Mouse (Mus musculus): Measurements from ENCODE around the gene Cpa2. TPM values are rescaled to one million over a fixed set of nuclear protein-coding genes. Genes with fewer than 3 reads are reported as not detected.

Gene Cpa2
- polyA plus RNA-seq, 1 experiment from 2014 or later, result 11.3 TPM

GRCm38 (mm10) chr6:30545689-30546088 lies 4.3 kb downstream of the Cpa2 start:
- Histone ChIP-seq H3K4me1 (ENCODE audit: control insufficient read depth, insufficient read depth, low read length) (peaks cover 20% of the 10 kb centered on the region), H3K4me2 (ENCODE audit: low read depth) (no peak overlapping the region), H3K4me3 (ENCODE audit: low read depth, low read length) (no peak overlapping the region), H3K27me3 (ENCODE audit: control insufficient read depth, insufficient read depth, low read length) (no peaks in the 10 kb centered on the region), H3K36me3 (ENCODE audit: control insufficient read depth, insufficient read depth, low read length) (no peaks in the 10 kb centered on the region), H3K9me3 (ENCODE audit: control insufficient read depth, low read length) (no peaks in the 10 kb centered on the region), H3K27ac (ENCODE audit: low read depth, low read length) (0 out of 2 replicates have a peak overlapping the region, but pooled peaks have one; percentile 86), H3K9ac (ENCODE audit: low read length) (no peak overlapping the region)
- DNase-seq (ENCODE audit: low spot score), result no peak
- no peak for ATAC-seq (ENCODE audit: insufficient read depth, low FRiP score, low TSS enrichment)
- WGBS, result 68% methylated on average over 7 of the region's 7 CpGs

DNA sequence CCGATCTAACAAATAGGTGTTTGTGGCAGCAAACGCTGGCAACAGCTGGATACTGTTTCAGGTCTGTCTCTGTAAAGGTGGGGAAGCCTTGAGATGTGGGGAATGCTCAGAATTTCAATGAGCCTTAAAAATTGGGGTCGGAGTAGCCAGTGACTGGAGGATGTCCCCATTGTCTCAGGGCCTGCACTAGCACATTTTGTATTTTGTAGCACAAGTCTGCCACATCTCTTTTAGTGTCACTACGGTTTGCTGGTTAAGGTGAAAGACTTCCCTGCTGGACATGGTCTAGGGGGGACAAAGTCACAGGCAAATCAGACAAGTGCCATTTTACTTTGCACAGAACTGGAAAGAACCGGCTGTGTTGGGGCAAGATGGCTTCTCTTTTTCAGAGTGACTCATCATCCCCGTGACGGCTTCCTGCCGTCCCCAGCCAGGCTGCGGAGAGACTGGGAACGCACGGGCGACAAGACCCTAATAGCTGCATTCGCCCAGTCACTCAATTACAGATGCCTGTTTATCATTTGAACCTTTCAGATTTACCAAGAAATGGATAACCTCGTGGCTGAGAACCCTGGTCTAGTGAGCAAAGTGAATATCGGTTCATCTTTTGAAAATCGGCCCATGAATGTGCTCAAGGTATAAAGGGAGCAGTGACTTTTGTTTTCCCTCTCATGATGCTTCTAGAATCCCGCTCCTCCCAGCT lies 5.3 kb downstream of the Cpa2 start:
- Histone ChIP-seq H3K4me2 (ENCODE audit: low read depth) (peak overlapping the region; percentile 41), H3K4me1 (ENCODE audit: control insufficient read depth, insufficient read depth, low read length) (peaks cover 22% of the 10 kb centered on the region), H3K9me3 (ENCODE audit: control insufficient read depth, low read length) (no peaks in the 10 kb centered on the region), H3K27me3 (ENCODE audit: control insufficient read depth, insufficient read depth, low read length) (no peaks in the 10 kb centered on the region), H3K27ac (ENCODE audit: low read depth, low read length) (peak overlapping the region; percentile 86), H3K36me3 (ENCODE audit: control insufficient read depth, insufficient read depth, low read length) (no peaks in the 10 kb centered on the region), H3K9ac (ENCODE audit: low read length) (peak overlapping the region; percentile 61), H3K4me3 (ENCODE audit: low read depth, low read length) (no peak overlapping the region)
- peak; percentile 63 for ATAC-seq (ENCODE audit: insufficient read depth, low FRiP score, low TSS enrichment)
- DNase-seq (ENCODE audit: low spot score), result peak; percentile 79
- 10% methylated on average over 17 of the region's 17 CpGs for WGBS

GRCm38 (mm10) chr6:30547274-30547645 lies 5.9 kb downstream of the Cpa2 start:
- H3K27ac ChIP-seq (ENCODE audit: low read depth, low read length), result peak overlapping the region; percentile 86
- 0% methylated on average over 16 of the region's 17 CpGs for WGBS
- ATAC-seq (ENCODE audit: insufficient read depth, low FRiP score, low TSS enrichment) (no peak), DNase-seq (ENCODE audit: low spot score) (peak; percentile 73)
- no peaks in the 10 kb centered on the region for H3K9me3 ChIP-seq (ENCODE audit: control insufficient read depth, low read length)
- peak overlapping the region; percentile 41 for H3K4me2 ChIP-seq (ENCODE audit: low read depth)
- peaks cover 26% of the 10 kb centered on the region for H3K4me1 ChIP-seq (ENCODE audit: control insufficient read depth, insufficient read depth, low read length)
- no peaks in the 10 kb centered on the region for H3K36me3 ChIP-seq (ENCODE audit: control insufficient read depth, insufficient read depth, low read length)
- peak overlapping the region; percentile 61 for H3K9ac ChIP-seq (ENCODE audit: low read length)
- H3K4me3 ChIP-seq (ENCODE audit: low read depth, low read length), result no peak overlapping the region
- no peaks in the 10 kb centered on the region for H3K27me3 ChIP-seq (ENCODE audit: control insufficient read depth, insufficient read depth, low read length)

GRCm38 (mm10) chr6:30547656-30548306 lies 6.4 kb downstream of the Cpa2 start:
- Histone ChIP-seq H3K9me3 (ENCODE audit: control insufficient read depth, low read length) (no peaks in the 10 kb centered on the region), H3K9ac (ENCODE audit: low read length) (no peak overlapping the region), H3K27ac (ENCODE audit: low read depth, low read length) (peak overlapping the region; percentile 49), H3K4me3 (ENCODE audit: low read depth, low read length) (no peak overlapping the region), H3K36me3 (ENCODE audit: control insufficient read depth, insufficient read depth, low read length) (no peaks in the 10 kb centered on the region), H3K27me3 (ENCODE audit: control insufficient read depth, insufficient read depth, low read length) (no peaks in the 10 kb centered on the region), H3K4me1 (ENCODE audit: control insufficient read depth, insufficient read depth, low read length) (peaks cover 28% of the 10 kb centered on the region), H3K4me2 (ENCODE audit: low read depth) (no peak overlapping the region)
- 29% methylated on average over 9 of the region's 9 CpGs for WGBS
- ATAC-seq (ENCODE audit: insufficient read depth, low FRiP score, low TSS enrichment), result no peak
- DNase-seq (ENCODE audit: low spot score), result no peak

GRCm38 (mm10) chr6:30549231-30549761 lies 7.9 kb downstream of the Cpa2 start:
- Histone ChIP-seq H3K27ac (ENCODE audit: low read depth, low read length) (peak overlapping the region; percentile 80), H3K36me3 (ENCODE audit: control insufficient read depth, insufficient read depth, low read length) (no peaks in the 10 kb centered on the region), H3K9ac (ENCODE audit: low read length) (peak overlapping the region; percentile 35), H3K4me2 (ENCODE audit: low read depth) (no peak overlapping the region), H3K9me3 (ENCODE audit: control insufficient read depth, low read length) (no peaks in the 10 kb centered on the region), H3K4me1 (ENCODE audit: control insufficient read depth, insufficient read depth, low read length) (peaks cover 24% of the 10 kb centered on the region), H3K27me3 (ENCODE audit: control insufficient read depth, insufficient read depth, low read length) (no peaks in the 10 kb centered on the region), H3K4me3 (ENCODE audit: low read depth, low read length) (no peak overlapping the region)
- ATAC-seq (ENCODE audit: insufficient read depth, low FRiP score, low TSS enrichment) (no peak), DNase-seq (ENCODE audit: low spot score) (peak; percentile 64)
- WGBS, result 15% methylated on average over 15 of the region's 15 CpGs

DNA sequence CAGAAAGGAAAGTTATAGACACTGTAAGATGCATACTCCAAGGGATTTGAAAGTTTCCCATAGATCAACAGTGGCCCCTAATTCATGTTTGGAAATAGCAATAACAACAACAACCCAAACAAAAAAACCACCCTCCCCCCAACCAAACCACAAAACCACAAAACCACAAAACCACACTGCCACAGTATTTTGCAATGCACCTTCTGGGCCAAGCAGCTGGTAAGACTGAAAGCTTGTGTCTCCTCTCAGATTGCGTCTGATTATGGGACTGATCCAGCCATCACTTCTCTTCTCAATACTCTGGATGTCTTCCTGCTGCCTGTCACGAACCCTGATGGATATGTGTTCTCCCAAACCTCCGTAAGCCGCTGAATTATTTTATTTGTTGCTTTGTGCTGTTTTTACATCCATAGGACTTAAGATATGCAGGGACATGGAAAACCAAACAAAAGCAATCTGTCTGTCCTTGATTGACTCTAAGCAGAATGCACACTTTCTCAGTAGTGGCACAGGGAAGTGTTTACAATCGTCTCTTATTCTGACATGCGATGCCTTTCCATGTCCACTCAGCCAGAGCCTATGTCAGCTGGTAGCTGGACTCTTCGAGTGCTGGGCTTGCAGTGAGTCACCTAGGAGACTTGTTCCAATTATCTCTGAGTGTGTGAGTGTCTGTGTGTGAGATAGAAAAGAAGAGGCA lies 9.3 kb downstream of the Cpa2 start:
- no peak overlapping the region for H3K4me2 ChIP-seq (ENCODE audit: low read depth)
- no peaks in the 10 kb centered on the region for H3K9me3 ChIP-seq (ENCODE audit: control insufficient read depth, low read length)
- no peak overlapping the region for H3K4me3 ChIP-seq (ENCODE audit: low read depth, low read length)
- no peak overlapping the region for H3K9ac ChIP-seq (ENCODE audit: low read length)
- ATAC-seq (ENCODE audit: insufficient read depth, low FRiP score, low TSS enrichment) (no peak), DNase-seq (ENCODE audit: low spot score) (no peak)
- H3K4me1 ChIP-seq (ENCODE audit: control insufficient read depth, insufficient read depth, low read length), result peaks cover 24% of the 10 kb centered on the region
- 74% methylated on average over 7 of the region's 7 CpGs for WGBS
- H3K27me3 ChIP-seq (ENCODE audit: control insufficient read depth, insufficient read depth, low read length), result no peaks in the 10 kb centered on the region
- no peaks in the 10 kb centered on the region for H3K36me3 ChIP-seq (ENCODE audit: control insufficient read depth, insufficient read depth, low read length)
- peak overlapping the region; percentile 45; the same call in 1 of the 2 replicates for H3K27ac ChIP-seq (ENCODE audit: low read depth, low read length)

GRCm38 (mm10) chr6:30551193-30551515 lies 9.8 kb downstream of the Cpa2 start:
- ATAC-seq (ENCODE audit: insufficient read depth, low FRiP score, low TSS enrichment), result no peak
- Histone ChIP-seq H3K4me1 (ENCODE audit: control insufficient read depth, insufficient read depth, low read length) (peaks cover 24% of the 10 kb centered on the region), H3K4me3 (ENCODE audit: low read depth, low read length) (no peak overlapping the region), H3K9ac (ENCODE audit: low read length) (no peak overlapping the region), H3K36me3 (ENCODE audit: control insufficient read depth, insufficient read depth, low read length) (no peaks in the 10 kb centered on the region), H3K27me3 (ENCODE audit: control insufficient read depth, insufficient read depth, low read length) (no peaks in the 10 kb centered on the region), H3K9me3 (ENCODE audit: control insufficient read depth, low read length) (no peaks in the 10 kb centered on the region), H3K27ac (ENCODE audit: low read depth, low read length) (peak overlapping the region; percentile 45; the same call in 1 of the 2 replicates), H3K4me2 (ENCODE audit: low read depth) (no peak overlapping the region)
- no peak for DNase-seq (ENCODE audit: low spot score)

DNA sequence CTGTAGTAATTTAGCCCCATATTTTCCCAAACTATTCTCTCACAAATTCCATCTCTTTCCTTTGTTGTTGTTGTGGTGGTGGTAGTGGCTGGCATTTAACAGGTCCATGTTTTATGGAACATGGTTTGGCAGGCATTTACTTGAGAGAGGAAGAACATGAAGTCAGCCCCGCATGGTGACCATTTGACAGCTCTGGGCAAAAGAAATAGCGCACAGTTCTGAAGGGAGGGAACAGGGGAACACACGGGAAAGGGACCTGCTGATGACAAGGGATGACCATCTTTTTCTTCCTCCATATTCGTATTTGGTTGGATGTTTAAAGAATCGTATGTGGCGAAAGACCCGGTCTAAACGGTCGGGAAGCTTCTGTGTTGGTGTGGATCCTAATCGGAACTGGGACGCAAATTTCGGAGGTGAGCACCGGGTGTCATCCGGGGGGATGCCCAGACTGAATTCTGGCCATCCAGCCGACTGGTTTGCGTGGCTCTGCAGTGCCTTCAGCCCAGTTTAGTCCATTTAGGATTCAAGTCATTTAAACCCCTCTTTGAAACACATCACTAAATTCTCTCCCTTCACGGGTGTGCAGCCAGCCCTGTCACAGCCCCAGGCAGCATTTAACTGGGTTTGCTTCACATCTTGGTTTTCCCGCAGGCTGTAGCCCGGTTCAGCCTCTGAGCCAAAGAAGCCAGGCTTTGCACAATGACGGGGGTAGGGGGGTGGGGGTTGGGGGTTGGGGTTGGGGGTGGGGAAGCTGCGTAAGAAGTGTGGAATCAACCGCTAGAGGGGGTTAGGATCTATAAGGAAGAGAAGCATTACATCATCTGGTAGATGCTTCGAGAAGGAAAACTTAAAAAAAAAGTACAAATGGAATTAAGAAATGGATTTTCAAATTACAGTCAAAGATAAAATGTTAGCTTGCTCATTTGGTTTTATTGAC lies 10.5 kb downstream of the Cpa2 start:
- DNase-seq (ENCODE audit: low spot score) (peak; percentile 65), ATAC-seq (ENCODE audit: insufficient read depth, low FRiP score, low TSS enrichment) (peak; percentile 60; the same call in 1 of the 2 replicates)
- H3K4me1 ChIP-seq (ENCODE audit: control insufficient read depth, insufficient read depth, low read length), result peaks cover 19% of the 10 kb centered on the region
- H3K27ac ChIP-seq (ENCODE audit: low read depth, low read length), result peak overlapping the region; percentile 83
- no peaks in the 10 kb centered on the region for H3K9me3 ChIP-seq (ENCODE audit: control insufficient read depth, low read length)
- no peaks in the 10 kb centered on the region for H3K27me3 ChIP-seq (ENCODE audit: control insufficient read depth, insufficient read depth, low read length)
- H3K4me3 ChIP-seq (ENCODE audit: low read depth, low read length), result no peak overlapping the region
- peak overlapping the region; percentile 50 for H3K9ac ChIP-seq (ENCODE audit: low read length)
- WGBS, result 23% methylated on average over 23 of the region's 23 CpGs
- no peaks in the 10 kb centered on the region for H3K36me3 ChIP-seq (ENCODE audit: control insufficient read depth, insufficient read depth, low read length)
- peak overlapping the region; percentile 29 for H3K4me2 ChIP-seq (ENCODE audit: low read depth)

Data from neural tube, embryonic 11.5 days (tissue).